Mouse (Mus musculus): ENCODE data around the gene Mbd3. TPM values are rescaled to one million over a fixed set of nuclear protein-coding genes. Genes with fewer than 3 reads are reported as not detected.

Mbd3 gene
- polyA plus RNA-seq, 1 experiment from 2014 or later = 365 TPM

DNA sequence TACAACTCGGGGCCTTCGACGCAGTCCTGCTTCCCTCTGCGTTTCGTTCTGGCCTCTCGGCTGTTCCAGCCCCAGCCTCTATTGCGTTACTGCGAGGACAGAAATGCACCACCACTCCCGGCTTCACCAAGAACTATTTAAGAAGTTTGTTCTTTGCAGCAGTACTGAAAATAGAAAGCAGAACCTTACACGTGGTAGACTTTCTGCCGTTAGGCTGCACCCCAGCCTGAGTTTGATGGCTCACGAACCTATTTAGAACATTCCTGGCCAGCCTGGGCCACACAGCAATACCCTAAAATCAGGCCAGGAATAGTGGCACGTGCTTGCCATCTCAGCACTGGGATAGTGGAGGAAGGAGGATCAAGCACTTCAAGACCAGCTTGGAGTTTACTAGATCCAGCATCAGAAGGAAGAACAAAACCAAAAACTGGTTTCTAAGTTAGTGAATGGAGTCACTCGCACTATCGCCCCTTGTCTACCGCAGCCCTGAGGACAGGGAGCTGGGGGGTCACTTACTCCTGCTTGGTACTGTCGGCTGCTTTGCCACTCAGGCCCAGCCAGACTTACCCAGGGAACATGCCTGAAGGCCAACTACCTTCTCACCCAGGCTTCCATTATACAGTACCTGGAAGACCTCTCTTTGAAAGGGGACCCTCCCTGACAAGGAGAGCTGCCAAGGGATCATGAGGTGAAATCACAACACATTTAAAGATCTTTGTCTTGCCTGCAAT, 788 bp upstream of the Mbd3 start:
- 14% methylated on average over 17 of the region's 17 CpGs for WGBS
- Histone ChIP-seq H3K27me3 (ENCODE audit: insufficient read depth, poor library complexity, severe bottlenecking) (no peaks in the 10 kb centered on the region), H3K36me3 (peaks cover 64% of the 10 kb centered on the region), H3K27ac (peak overlapping the region; percentile 100), H3K4me3 (peak overlapping the region; percentile 88), H3K4me1 (replicated peaks) (peaks cover 49% of the 10 kb centered on the region), H3K9me3 (peaks cover 6% of the 10 kb centered on the region; the same call in 1 of the 2 replicates)
- DNase-seq (ENCODE audit: low spot score) = no peak

DNA sequence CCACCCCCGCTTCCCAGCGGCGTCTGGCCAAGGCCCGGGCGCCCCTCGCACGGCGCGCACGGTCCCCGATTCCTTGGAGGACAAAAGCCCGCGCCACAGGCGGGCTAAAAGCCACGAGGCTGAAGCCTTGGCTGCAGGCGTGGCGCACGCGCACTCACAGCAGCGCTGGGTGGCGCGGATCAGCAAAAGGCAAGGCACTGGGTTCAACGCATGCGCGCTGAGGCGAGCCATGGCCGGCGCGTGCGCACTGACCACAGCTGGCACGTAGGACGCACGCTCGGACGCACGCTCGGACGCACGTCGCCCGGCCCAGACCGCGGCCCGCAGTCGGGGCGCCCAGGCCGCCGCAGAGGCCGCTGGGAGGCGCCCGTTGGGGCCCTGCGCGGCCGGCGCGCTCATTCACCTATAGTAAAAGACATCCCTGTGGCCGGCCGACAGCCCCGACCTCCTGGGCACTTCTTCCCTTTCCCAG, 595 bp downstream of the Mbd3 start:
- H3K9me3 ChIP-seq = peaks cover 6% of the 10 kb centered on the region; the same call in 1 of the 2 replicates
- peak overlapping the region; percentile 88 for H3K4me3 ChIP-seq
- peak overlapping the region; percentile 100 for H3K27ac ChIP-seq
- DNase-seq (ENCODE audit: low spot score) = peak; percentile 99
- no peaks in the 10 kb centered on the region for H3K27me3 ChIP-seq (ENCODE audit: insufficient read depth, poor library complexity, severe bottlenecking)
- peaks cover 66% of the 10 kb centered on the region for H3K36me3 ChIP-seq
- WGBS = under 1% methylated on average over 59 of the region's 59 CpGs
- H3K4me1 ChIP-seq (replicated peaks) = peaks cover 40% of the 10 kb centered on the region

DNA sequence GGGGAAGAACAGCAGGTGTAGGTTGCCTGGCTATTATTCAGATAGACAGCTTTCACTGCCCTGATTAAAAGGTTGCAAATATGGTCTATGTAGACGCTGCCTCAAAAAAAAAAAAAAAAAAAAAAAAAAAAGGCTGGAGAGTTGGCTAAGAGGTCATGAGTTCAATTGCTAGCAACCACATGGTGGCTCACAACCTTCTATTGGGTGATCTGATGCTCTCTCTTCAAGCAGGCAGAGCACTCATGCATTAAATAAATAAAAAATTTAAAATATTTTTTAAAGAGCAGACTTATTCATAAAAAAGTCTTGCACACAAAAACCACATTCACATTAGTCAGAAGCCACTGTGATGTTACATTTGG, 1.2 kb downstream of the Mbd3 start:
- Histone ChIP-seq H3K4me1 (replicated peaks) (peaks cover 40% of the 10 kb centered on the region), H3K4me3 (peak overlapping the region; percentile 88), H3K9me3 (peaks cover 1% of the 10 kb centered on the region; the same call in 1 of the 2 replicates), H3K27me3 (ENCODE audit: insufficient read depth, poor library complexity, severe bottlenecking) (no peaks in the 10 kb centered on the region), H3K36me3 (peaks cover 66% of the 10 kb centered on the region), H3K27ac (peak overlapping the region; percentile 100)
- WGBS = 0% methylated on average over 1 of the region's 1 CpGs
- no peak for DNase-seq (ENCODE audit: low spot score)

- Histone ChIP-seq H3K27ac (peak overlapping the region; percentile 100), H3K4me1 (replicated peaks) (peaks cover 40% of the 10 kb centered on the region), H3K4me3 (peak overlapping the region; percentile 88), H3K9me3 (no peaks in the 10 kb centered on the region), H3K36me3 (peaks cover 66% of the 10 kb centered on the region), H3K27me3 (ENCODE audit: insufficient read depth, poor library complexity, severe bottlenecking) (no peaks in the 10 kb centered on the region)
- WGBS = 62% methylated on average over 8 of the region's 8 CpGs
- no peak for DNase-seq (ENCODE audit: low spot score)
Measured at GRCm38 (mm10) chr10:80397524-80398173, 1.7 kb downstream of the Mbd3 start.

DNA sequence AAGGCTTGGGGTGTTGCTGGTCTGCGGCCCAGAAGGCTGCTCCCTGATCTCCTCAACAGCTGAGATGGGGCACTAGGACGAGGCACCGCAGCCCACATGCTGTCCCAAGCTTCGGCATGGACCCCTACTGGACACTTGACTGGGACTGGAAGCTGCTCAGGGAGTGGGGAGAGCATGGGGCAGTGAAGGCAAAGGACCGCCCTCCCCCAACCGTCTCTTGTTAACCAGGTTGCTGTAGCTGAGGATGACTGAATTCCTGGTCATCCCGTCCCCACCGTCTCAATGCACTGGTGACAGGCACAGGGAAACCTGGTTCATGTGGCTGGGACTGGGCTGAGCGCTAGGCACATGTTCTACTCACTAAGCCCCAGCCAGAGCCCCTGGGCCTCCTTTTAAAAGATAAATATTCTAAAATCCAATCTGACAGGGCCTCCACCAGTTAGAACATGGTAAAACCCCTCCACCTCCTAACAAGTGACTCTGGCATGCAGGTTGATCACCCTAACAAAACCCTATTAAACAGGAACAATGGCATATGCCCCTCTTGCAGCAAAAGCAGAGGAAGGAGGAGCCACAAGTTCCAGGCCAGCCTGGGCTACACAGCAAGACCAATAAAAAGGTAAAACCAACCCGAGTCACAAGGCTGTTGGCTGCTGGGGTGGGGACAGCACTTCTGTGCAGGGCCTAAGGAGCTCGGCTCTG, 2.4 kb downstream of the Mbd3 start:
- Histone ChIP-seq H3K27me3 (ENCODE audit: insufficient read depth, poor library complexity, severe bottlenecking) (no peaks in the 10 kb centered on the region), H3K27ac (peak overlapping the region; percentile 100), H3K4me3 (peak overlapping the region; percentile 88), H3K36me3 (peaks cover 66% of the 10 kb centered on the region), H3K4me1 (replicated peaks) (peaks cover 40% of the 10 kb centered on the region), H3K9me3 (no peaks in the 10 kb centered on the region)
- 91% methylated on average over 11 of the region's 11 CpGs for WGBS
- DNase-seq (ENCODE audit: low spot score) = no peak

GRCm38 (mm10) chr10:80395025-80395627, 4.2 kb downstream of the Mbd3 start:
- Histone ChIP-seq H3K4me1 (replicated peaks) (peaks cover 29% of the 10 kb centered on the region), H3K4me3 (no peak overlapping the region), H3K27ac (no peak overlapping the region; the same call in 1 of the 2 replicates), H3K9me3 (no peaks in the 10 kb centered on the region), H3K36me3 (peaks cover 73% of the 10 kb centered on the region), H3K27me3 (ENCODE audit: insufficient read depth, poor library complexity, severe bottlenecking) (no peaks in the 10 kb centered on the region)
- 96% methylated on average over 35 of the region's 35 CpGs for WGBS
- no peak for DNase-seq (ENCODE audit: low spot score)

DNA sequence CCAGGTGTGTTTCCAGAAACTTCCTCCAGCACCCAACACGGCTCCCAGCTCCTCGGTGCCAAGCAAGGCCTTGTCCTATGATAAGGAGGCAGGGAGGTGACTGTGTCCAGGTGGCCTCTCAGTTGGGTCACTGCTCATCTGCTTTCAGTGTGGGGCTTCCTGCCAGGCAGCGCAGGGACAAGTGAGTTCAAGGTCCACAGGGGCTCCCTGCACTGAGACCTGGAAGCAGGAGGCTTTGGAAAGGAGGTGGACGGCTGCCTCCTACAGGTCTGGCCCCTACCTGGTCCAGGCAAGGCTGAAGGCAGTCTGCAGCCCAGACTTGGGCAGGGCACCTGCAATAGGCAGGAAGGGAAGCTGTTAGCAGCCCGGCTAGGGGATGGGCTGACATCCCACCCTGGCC, 6.7 kb downstream of the Mbd3 start:
- Histone ChIP-seq H3K27me3 (ENCODE audit: insufficient read depth, poor library complexity, severe bottlenecking) (no peaks in the 10 kb centered on the region), H3K9me3 (no peaks in the 10 kb centered on the region), H3K4me1 (replicated peaks) (peaks cover 27% of the 10 kb centered on the region), H3K4me3 (0 out of 2 replicates have a peak overlapping the region, but pooled peaks have one; percentile 18), H3K27ac (no peak overlapping the region), H3K36me3 (peaks cover 78% of the 10 kb centered on the region)
- no peak for DNase-seq (ENCODE audit: low spot score)
- WGBS = 96% methylated on average over 5 of the region's 5 CpGs

- no peak for DNase-seq (ENCODE audit: low spot score)
- Histone ChIP-seq H3K4me3 (no peak overlapping the region), H3K36me3 (peaks cover 61% of the 10 kb centered on the region), H3K27ac (no peak overlapping the region), H3K4me1 (replicated peaks) (peaks cover 18% of the 10 kb centered on the region), H3K9me3 (no peaks in the 10 kb centered on the region), H3K27me3 (ENCODE audit: insufficient read depth, poor library complexity, severe bottlenecking) (no peaks in the 10 kb centered on the region)
- 85% methylated on average over 9 of the region's 9 CpGs for WGBS
Measured at GRCm38 (mm10) chr10:80390697-80391096, 8.7 kb downstream of the Mbd3 start.

DNA sequence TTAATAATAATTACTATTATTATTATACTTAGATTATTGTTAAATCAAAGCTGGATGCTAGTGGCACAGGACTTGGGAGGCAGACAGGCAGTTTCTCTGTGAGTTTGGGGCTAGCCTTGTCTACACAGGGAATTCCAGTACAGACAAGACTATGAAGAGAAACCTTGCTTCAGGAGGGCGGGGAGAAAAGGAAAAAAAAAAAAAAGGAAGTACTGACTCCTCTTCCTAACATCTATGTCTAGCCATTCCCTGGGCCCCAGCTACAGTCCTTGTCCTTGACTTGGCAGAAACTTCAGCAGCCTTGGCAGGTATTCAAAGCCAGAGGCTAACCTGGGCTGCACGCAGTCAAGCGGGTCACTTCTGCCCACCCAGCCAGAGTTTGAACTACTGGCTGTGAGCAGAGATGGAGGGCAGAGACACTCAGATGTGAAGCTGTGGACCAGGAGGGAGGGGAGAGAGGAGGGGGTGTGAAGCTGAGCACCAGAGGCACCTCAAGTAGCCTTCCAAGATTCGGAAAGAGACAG, 10.1 kb downstream of the Mbd3 start:
- 82% methylated on average over 4 of the region's 4 CpGs for WGBS
- peaks cover 60% of the 10 kb centered on the region for H3K36me3 ChIP-seq
- H3K9me3 ChIP-seq = no peaks in the 10 kb centered on the region
- H3K4me3 ChIP-seq = no peak overlapping the region
- peaks cover 30% of the 10 kb centered on the region for H3K4me1 ChIP-seq (replicated peaks)
- no peak for DNase-seq (ENCODE audit: low spot score)
- no peak overlapping the region for H3K27ac ChIP-seq
- no peaks in the 10 kb centered on the region for H3K27me3 ChIP-seq (ENCODE audit: insufficient read depth, poor library complexity, severe bottlenecking)

- WGBS = 34% methylated on average over 2 of the region's 2 CpGs
- Histone ChIP-seq H3K4me1 (replicated peaks) (peaks cover 35% of the 10 kb centered on the region), H3K36me3 (peaks cover 60% of the 10 kb centered on the region), H3K9me3 (no peaks in the 10 kb centered on the region), H3K4me3 (peak overlapping the region; percentile 97), H3K27ac (peak overlapping the region; percentile 98), H3K27me3 (ENCODE audit: insufficient read depth, poor library complexity, severe bottlenecking) (no peaks in the 10 kb centered on the region)
- no peak for DNase-seq (ENCODE audit: low spot score)
Measured at GRCm38 (mm10) chr10:80388731-80389130, 10.6 kb downstream of the Mbd3 start.

GRCm38 (mm10) chr10:80387522-80387959, 11.8 kb downstream of the Mbd3 start, which contains the start of gene Mex3d:
TSS of gene Mex3d (minus strand) at chr10:80387659.
- Histone ChIP-seq H3K9me3 (no peaks in the 10 kb centered on the region), H3K4me1 (replicated peaks) (peaks cover 44% of the 10 kb centered on the region), H3K4me3 (peak within 1 kb of the TSS; percentile 97), H3K27me3 (ENCODE audit: insufficient read depth, poor library complexity, severe bottlenecking) (no peaks in the 10 kb centered on the region), H3K36me3 (peaks cover 60% of the 10 kb centered on the region), H3K27ac (peak within 1 kb of the TSS; percentile 98)
- DNase-seq (ENCODE audit: low spot score) = peak; percentile 90
- WGBS = 5% methylated on average over 54 of the region's 61 CpGs

DNA sequence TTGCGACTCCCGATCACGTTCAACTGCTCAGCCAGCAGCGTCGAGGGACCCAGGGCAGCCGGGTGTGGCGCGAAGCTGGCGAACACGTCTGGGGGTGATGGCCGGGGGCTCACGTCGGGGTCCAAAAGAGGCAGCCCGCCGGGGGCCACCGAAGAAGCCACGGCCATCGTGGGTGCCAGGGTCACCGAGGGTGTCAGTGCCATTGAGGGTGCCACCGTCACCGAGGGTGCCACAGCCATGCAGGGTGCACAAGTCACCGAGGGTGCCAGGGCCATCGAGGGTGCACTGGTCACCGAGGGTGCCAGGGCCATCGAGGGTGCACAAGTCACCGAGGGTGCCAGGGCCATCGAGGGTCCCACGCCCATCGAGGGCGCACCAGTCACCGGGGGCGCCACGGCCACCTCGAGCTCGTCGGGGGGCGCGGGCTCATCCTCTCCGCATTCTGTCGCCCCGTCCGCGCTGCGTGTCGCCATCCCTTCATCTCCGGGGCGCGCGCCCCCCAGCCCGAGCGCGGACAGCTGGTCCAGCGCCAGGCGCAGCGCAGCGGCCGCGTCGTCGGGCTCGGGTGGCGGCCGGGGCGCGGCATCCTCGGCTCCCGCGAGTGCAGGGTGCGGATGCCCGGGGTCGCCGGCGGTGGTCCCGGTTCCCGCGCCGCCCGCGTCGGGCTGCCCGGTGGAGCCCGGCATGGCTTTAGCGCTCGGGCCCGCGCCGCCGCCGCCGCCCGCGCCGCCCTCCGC, 12.4 kb downstream of the Mbd3 start:
- H3K4me3 ChIP-seq = peak overlapping the region; percentile 97
- peak; percentile 35 for DNase-seq (ENCODE audit: low spot score)
- no peaks in the 10 kb centered on the region for H3K27me3 ChIP-seq (ENCODE audit: insufficient read depth, poor library complexity, severe bottlenecking)
- H3K36me3 ChIP-seq = peaks cover 60% of the 10 kb centered on the region
- H3K27ac ChIP-seq = peak overlapping the region; percentile 98
- no peaks in the 10 kb centered on the region for H3K9me3 ChIP-seq
- peaks cover 44% of the 10 kb centered on the region for H3K4me1 ChIP-seq (replicated peaks)
- under 1% methylated on average over 94 of the region's 94 CpGs for WGBS
